29 mouse cellular contexts compared by ENCODE assay signal in the genomic region with DNA sequence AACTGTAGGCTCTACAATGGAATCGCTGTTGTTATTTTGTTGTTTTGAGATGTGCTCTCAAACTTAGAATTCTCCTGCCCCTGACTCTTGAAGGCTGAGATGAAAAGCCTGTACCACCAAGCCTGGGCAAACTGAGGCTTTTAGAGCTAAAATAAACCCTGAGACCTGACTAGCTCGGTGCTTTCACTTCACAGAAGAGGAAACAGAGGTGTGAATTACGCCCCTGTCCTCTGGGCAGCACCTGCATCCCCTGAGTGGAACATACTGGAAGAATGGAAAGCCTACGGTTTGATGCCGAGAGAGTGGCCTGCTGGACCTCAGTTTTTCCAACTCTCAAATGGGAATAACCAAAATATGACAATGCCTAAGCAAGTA. TPM values are rescaled to one million over a fixed set of nuclear protein-coding genes. Genes with fewer than 3 reads are reported as not detected.
A peak's percentile ranks its signal among the peaks of the same experiment; 100 is the strongest.
DNase-seq lines count a peak whose midpoint lies in the region; ATAC-seq and TF ChIP-seq lines count a peak whose summit lies in the region.
"Had no signal": no experiment of that assay in that cellular context is flagged by ENCODE, and none has a peak within 500 bp of the region (broad histone marks: within the 10 kb centered on the region; RNA-seq: fewer than 3 reads in every experiment).

No protein-coding gene starts in this region.

- no peaks in the 10 kb centered on the region for H3K9me3 ChIP-seq in midbrain, embryonic 15.5 days
- 0 out of 2 replicates have a peak, but pooled peaks cover 2% of the 10 kb centered on the region for H3K9me3 ChIP-seq in forebrain, embryonic 13.5 days (replicated peaks)
- H3K9me3 ChIP-seq: hindbrain, embryonic 13.5 days; liver, embryonic 13.5 days; neural tube, embryonic 13.5 days had no signal

- H3K36me3 ChIP-seq in spleen, adult 2 months (ENCODE audit: control insufficient read depth, insufficient read depth, low read length) = no peaks in the 10 kb centered on the region
- no peaks in the 10 kb centered on the region for H3K36me3 ChIP-seq in macrophage (ENCODE audit: inconsistent target)
- no peaks in the 10 kb centered on the region for H3K36me3 ChIP-seq in midbrain, embryonic 15.5 days (replicated peaks)
- H3K36me3 ChIP-seq in forebrain, embryonic 13.5 days (ENCODE audit: poor library complexity, severe bottlenecking) = no peaks in the 10 kb centered on the region
- H3K36me3 ChIP-seq: hindbrain, embryonic 13.5 days; limb, embryonic 13.5 days; liver, embryonic 13.5 days; neural tube, embryonic 13.5 days had no signal

- H3K79me2 ChIP-seq in macrophage (ENCODE audit: inconsistent target) = no peaks in the 10 kb centered on the region

- ATAC-seq in CD4-positive, CD25-positive, alpha-beta regulatory T cell, adult 4 months = peak; percentile 58
- ATAC-seq in midbrain, embryonic 15.5 days (replicated peaks) = no peak
- ATAC-seq in forebrain, embryonic 13.5 days = no peak
- ATAC-seq: forebrain, embryonic 14.5 days had no signal

- no peaks in the 10 kb centered on the region for H3K27me3 ChIP-seq in spleen, adult 2 months (ENCODE audit: control insufficient read depth, insufficient read depth, low read length)
- H3K27me3 ChIP-seq in midbrain, embryonic 15.5 days (replicated peaks) = no peaks in the 10 kb centered on the region; the same call in 1 of the 2 replicates
- H3K27me3 ChIP-seq in forebrain, embryonic 13.5 days = peaks cover 8% of the 10 kb centered on the region
- H3K27me3 ChIP-seq: liver, embryonic 13.5 days; neural tube, embryonic 13.5 days had no signal

- 21% methylated on average over 5 of the region's 5 CpGs for WGBS in spleen, adult 2 months
- WGBS in bone marrow, adult 2 months = 44% methylated on average over 5 of the region's 5 CpGs
- WGBS in macrophage (ENCODE audit: missing documents) = 72% methylated on average over 5 of the region's 5 CpGs
- WGBS in midbrain, embryonic 15.5 days = 85% methylated on average over 5 of the region's 5 CpGs
- 86% methylated on average over 5 of the region's 5 CpGs for WGBS in forebrain, embryonic 13.5 days

- no peak overlapping the region for H3K9ac ChIP-seq in midbrain, embryonic 15.5 days
- no peak overlapping the region for H3K9ac ChIP-seq in forebrain, embryonic 13.5 days
- H3K9ac ChIP-seq: hindbrain, embryonic 13.5 days; limb, embryonic 13.5 days; liver, embryonic 13.5 days; lung, embryonic 14.5 days; neural tube, embryonic 13.5 days had no signal

- H3K4me1 ChIP-seq in spleen, adult 2 months (ENCODE audit: control insufficient read depth, insufficient read depth, insufficient read length) = peaks cover 12% of the 10 kb centered on the region; the same call in 1 of the 2 replicates
- no peaks in the 10 kb centered on the region for H3K4me1 ChIP-seq in bone marrow, adult 2 months (ENCODE audit: control insufficient read depth, insufficient read depth, low read length)
- no peaks in the 10 kb centered on the region for H3K4me1 ChIP-seq in midbrain, embryonic 15.5 days
- H3K4me1 ChIP-seq in forebrain, embryonic 13.5 days = no peaks in the 10 kb centered on the region
- H3K4me1 ChIP-seq: hindbrain, embryonic 13.5 days; limb, embryonic 13.5 days; neural tube, embryonic 13.5 days had no signal

- peak in 1 of 2 experiments; percentile 36 for DNase-seq in spleen, adult 2 months (ENCODE audit: low read depth in 1 of 2, low spot score in 2 of 2)
- DNase-seq in spleen, postnatal 14 days (ENCODE audit: low spot score in 2 of 2) = no peak
- DNase-seq in left cerebral cortex, adult 8-10 months (ENCODE audit: low spot score in 2 of 2) = no peak
- DNase-seq: adrenal gland, postnatal 25 days; cerebellum, adult 2 months; cerebellum, postnatal 14 days; gastrocnemius, postnatal 25 days; heart, postnatal 4 days; liver, embryonic 13.5 days; lung, embryonic 14.5 days; lung, postnatal 14 days; retina, postnatal 1 day; right cerebral cortex, postnatal 14 days had no signal

- no peak for TF ChIP-seq POLR2A in spleen, adult 2 months (IDR thresholded peaks at IDR 0.05; ENCODE audit: low read depth, low read length)
- TF ChIP-seq POLR2A in bone marrow, adult 2 months (IDR thresholded peaks at IDR 0.05; ENCODE audit: borderline replicate concordance, control insufficient read depth, low read depth, low read length) = no peak

- no peak for TF ChIP-seq CTCF in spleen, adult 2 months (IDR thresholded peaks at IDR 0.05; ENCODE audit: extremely low read depth, insufficient read depth, insufficient read length, insufficient replicate concordance)
- TF ChIP-seq CTCF in bone marrow, adult 2 months (IDR thresholded peaks at IDR 0.05; ENCODE audit: control insufficient read depth, insufficient read depth, low read length) = no peak

- H3K27ac ChIP-seq in spleen, adult 2 months (ENCODE audit: insufficient read depth, low read length) = peak overlapping the region; percentile 93
- peak overlapping the region; percentile 65 for H3K27ac ChIP-seq in bone marrow, adult 2 months (ENCODE audit: control insufficient read depth, insufficient read depth, low read depth, low read length, poor library complexity)
- H3K27ac ChIP-seq in macrophage = peak overlapping the region; percentile 40
- H3K27ac ChIP-seq in midbrain, embryonic 15.5 days = no peak overlapping the region
- H3K27ac ChIP-seq in forebrain, embryonic 13.5 days = no peak overlapping the region
- H3K27ac ChIP-seq: hindbrain, embryonic 13.5 days; limb, embryonic 13.5 days; liver, embryonic 13.5 days; neural tube, embryonic 13.5 days; stomach, postnatal 0 days had no signal

- H3K4me3 ChIP-seq in spleen, adult 2 months (ENCODE audit: extremely low read depth, insufficient read depth, insufficient read length) = no peak overlapping the region
- no peak overlapping the region for H3K4me3 ChIP-seq in bone marrow, adult 2 months (replicated peaks; ENCODE audit: control insufficient read depth, low read depth, low read length)
- no peak overlapping the region for H3K4me3 ChIP-seq in macrophage (ENCODE audit: inconsistent target)
- no peak overlapping the region for H3K4me3 ChIP-seq in midbrain, embryonic 15.5 days
- H3K4me3 ChIP-seq in forebrain, embryonic 13.5 days = no peak overlapping the region
- H3K4me3 ChIP-seq: hindbrain, embryonic 13.5 days; limb, embryonic 13.5 days; liver, embryonic 13.5 days; neural tube, embryonic 13.5 days had no signal

- H3K4me2 ChIP-seq in midbrain, embryonic 15.5 days = no peak overlapping the region
- H3K4me2 ChIP-seq in forebrain, embryonic 13.5 days = no peak overlapping the region
- H3K4me2 ChIP-seq: heart, embryonic 11.5 days; hindbrain, embryonic 13.5 days; limb, embryonic 13.5 days; liver, embryonic 13.5 days; lung, embryonic 14.5 days; midbrain, embryonic 11.5 days; neural tube, embryonic 13.5 days had no signal

RNA-seq across cellular contexts. Expression of a gene that starts 10.6 kb away (rescaled TPM):
- 255 and 267 TPM in 2 replicates for polyA plus RNA-seq in spleen, adult 2 months (2012; rRNA removed)
- 10 to 100 TPM; 12.3 to 22.7 TPM for polyA plus RNA-seq in CD4-positive, CD25-positive, alpha-beta regulatory T cell, adult 4 months (2017; shearing (Covaris generic))
- 32.8 and 80.9 TPM in 2 replicates for polyA plus RNA-seq in bone marrow, adult 2 months (2011; ENCODE audit: insufficient read depth, insufficient read length, low replicate concordance, missing spikeins)
- total RNA-seq in macrophage (2018; cell fraction: chromatin; rRNA removed) = 1,000 to 10,000 TPM in 1 of 26 experiments, 100 to 1,000 TPM in 20, 10 to 100 TPM in 5; 46.2 to 1,418 (median 239) TPM
- 100 to 1,000 TPM in 24 of 26 experiments, 10 to 100 TPM in 2; 97.5 to 257 (median 185) TPM for total RNA-seq in macrophage (2018; cell fraction: cytosol; rRNA removed)
- 1,000 to 10,000 TPM in 1 of 26 experiments, 100 to 1,000 TPM in 19, 10 to 100 TPM in 6; 76.1 to 1,152 (median 159) TPM for total RNA-seq in macrophage (2018; cell fraction: nucleus; rRNA removed)
- polyA plus RNA-seq in macrophage (2018) = 116 to 212 TPM (median 193 TPM) in 3 replicates
- 3.7 and 4.0 TPM in 2 replicates for polyA plus RNA-seq in midbrain, embryonic 15.5 days (2015; fragmentation: Nextera tagmentation; extraction: Ambion mirVana)
- 2.7 TPM in 2 replicates for polyA plus RNA-seq in forebrain, embryonic 13.5 days (2015; fragmentation: Nextera tagmentation; extraction: Ambion mirVana)
- total RNA-seq in left cerebral cortex, adult 8-10 months (2022) = 10 to 100 TPM in 2 of 4 experiments, 1 to 10 TPM in 2; 5.1 to 22.2 (median 11.7) TPM

RNA-seq across cellular contexts. Expression of a gene that starts 57.2 kb away (rescaled TPM):
- 45.7 and 75.1 TPM in 2 replicates for polyA plus RNA-seq in spleen, adult 2 months (2012; rRNA removed)
- polyA plus RNA-seq in CD4-positive, CD25-positive, alpha-beta regulatory T cell, adult 4 months (2017; shearing (Covaris generic)) = 10 to 100 TPM; 32.0 to 41.1 TPM
- 28.5 and 66.3 TPM in 2 replicates for polyA plus RNA-seq in bone marrow, adult 2 months (2011; ENCODE audit: insufficient read depth, insufficient read length, low replicate concordance, missing spikeins)
- total RNA-seq in macrophage (2018; cell fraction: chromatin; rRNA removed) = 10 to 100 TPM in 17 of 26 experiments, 1 to 10 TPM in 9; 4.1 to 37.4 (median 12.2) TPM
- 10 to 100 TPM; 27.5 to 49.4 (median 37.6) TPM for total RNA-seq in macrophage (2018; cell fraction: cytosol; rRNA removed)
- 10 to 100 TPM in 16 of 26 experiments, 1 to 10 TPM in 10; 5.8 to 26.6 (median 11.3) TPM for total RNA-seq in macrophage (2018; cell fraction: nucleus; rRNA removed)
- 30.6 to 41.0 TPM (median 40.7 TPM) in 3 replicates for polyA plus RNA-seq in macrophage (2018)
- 98.0 and 115 TPM in 2 replicates for polyA plus RNA-seq in midbrain, embryonic 15.5 days (2015; fragmentation: Nextera tagmentation; extraction: Ambion mirVana)
- 221 and 234 TPM in 2 replicates for polyA plus RNA-seq in forebrain, embryonic 13.5 days (2015; fragmentation: Nextera tagmentation; extraction: Ambion mirVana)
- 10 to 100 TPM; 60.5 to 72.0 (median 69.4) TPM for total RNA-seq in left cerebral cortex, adult 8-10 months (2022)

RNA-seq across cellular contexts. Expression of a gene that starts 57.5 kb away (rescaled TPM):
- polyA plus RNA-seq in spleen, adult 2 months (2012; rRNA removed) = 437 and 535 TPM in 2 replicates
- polyA plus RNA-seq in CD4-positive, CD25-positive, alpha-beta regulatory T cell, adult 4 months (2017; shearing (Covaris generic)) = 1,000 to 10,000 TPM; 1,023 to 1,039 TPM
- 413 and 448 TPM in 2 replicates for polyA plus RNA-seq in bone marrow, adult 2 months (2011; ENCODE audit: insufficient read depth, insufficient read length, low replicate concordance, missing spikeins)
- total RNA-seq in macrophage (2018; cell fraction: chromatin; rRNA removed) = 100 to 1,000 TPM in 5 of 26 experiments, 10 to 100 TPM in 21; 43.1 to 125 (median 79.7) TPM
- 1,000 to 10,000 TPM in 1 of 26 experiments, 100 to 1,000 TPM in 25; 586 to 1,058 (median 761) TPM for total RNA-seq in macrophage (2018; cell fraction: cytosol; rRNA removed)
- total RNA-seq in macrophage (2018; cell fraction: nucleus; rRNA removed) = 100 to 1,000 TPM; 140 to 293 (median 184) TPM
- polyA plus RNA-seq in macrophage (2018) = 521 to 775 TPM (median 707 TPM) in 3 replicates
- polyA plus RNA-seq in midbrain, embryonic 15.5 days (2015; fragmentation: Nextera tagmentation; extraction: Ambion mirVana) = 1,028 and 1,049 TPM in 2 replicates
- 996 and 1,069 TPM in 2 replicates for polyA plus RNA-seq in forebrain, embryonic 13.5 days (2015; fragmentation: Nextera tagmentation; extraction: Ambion mirVana)
- 1,000 to 10,000 TPM; 1,070 to 1,158 (median 1,126) TPM for total RNA-seq in left cerebral cortex, adult 8-10 months (2022)

RNA-seq across cellular contexts. Expression of a gene that starts 57.7 kb away (rescaled TPM):
- 0.18 and 2.8 TPM in 2 replicates for polyA plus RNA-seq in spleen, adult 2 months (2012; rRNA removed)
- polyA plus RNA-seq in CD4-positive, CD25-positive, alpha-beta regulatory T cell, adult 4 months (2017; shearing (Covaris generic)) = not detected
- not detected in 2 replicates for polyA plus RNA-seq in bone marrow, adult 2 months (2011; ENCODE audit: insufficient read depth, insufficient read length, low replicate concordance, missing spikeins)
- total RNA-seq in macrophage (2018; cell fraction: chromatin; rRNA removed) = not detected
- total RNA-seq in macrophage (2018; cell fraction: cytosol; rRNA removed) = 1 to 10 TPM in 7 of 26 experiments, under 1 TPM in 15, not detected in 4; 0.18 to 1.7 (median 0.68) TPM
- 1 to 10 TPM in 1 of 26 experiments, under 1 TPM in 1, not detected in 24; 0.89 to 1.1 TPM for total RNA-seq in macrophage (2018; cell fraction: nucleus; rRNA removed)
- 0.76 to 0.96 TPM in 2 of 3 replicates, not detected in the other for polyA plus RNA-seq in macrophage (2018)
- polyA plus RNA-seq in midbrain, embryonic 15.5 days (2015; fragmentation: Nextera tagmentation; extraction: Ambion mirVana) = 6.6 and 6.8 TPM in 2 replicates
- 3.9 and 4.4 TPM in 2 replicates for polyA plus RNA-seq in forebrain, embryonic 13.5 days (2015; fragmentation: Nextera tagmentation; extraction: Ambion mirVana)
- total RNA-seq in left cerebral cortex, adult 8-10 months (2022) = 1 to 10 TPM in 1 of 4 experiments, under 1 TPM in 1, not detected in 2; 0.62 to 1.2 TPM
- total RNA-seq: adrenal gland, adult 18-20 months; adrenal gland, postnatal 25 days; gastrocnemius, adult 18-20 months; gastrocnemius, postnatal 25 days; heart, adult 18-20 months; heart, postnatal 4 days; megakaryocyte progenitor cell, adult 5-6 weeks had no signal

Comparison
In these comparisons a context has a peak if more than half of its experiments do, and no peak if none do; other contexts are left out.
1. H3K27ac ChIP-seq: peak in spleen, adult 2 months (single experiment), bone marrow, adult 2 months (single experiment) and macrophage (single experiment); none in midbrain, embryonic 15.5 days (single experiment) and forebrain, embryonic 13.5 days (single experiment).